Mouse (Mus musculus) kidney, embryonic 16.5 days (tissue): ENCODE results near the gene Prkch. TPM values are rescaled to one million over a fixed set of nuclear protein-coding genes. Genes with fewer than 3 reads are reported as not detected.

Source experiments
- ATAC-seq: fragments of 200-750 bp; cut with Nextera tagmentation; 2 replicates; pipeline ENCODE4 v1.8.0; 2017; ENCODE audit warnings: moderate TSS enrichment; ENCODE audit not compliant: low FRiP score, low TSS enrichment
- H3K27ac ChIP-seq: fragments of 300-500 bp; sonication (generic); 2 replicates; pipeline ENCODE4 v1.5.1; 2014; ENCODE audit warnings: low read length
- H3K27me3 ChIP-seq: fragments of 300-500 bp; sonication (generic); 2 replicates; pipeline ENCODE4 v1.6.1; 2014; ENCODE audit warnings: low read length, control low read depth, mixed read lengths; ENCODE audit not compliant: insufficient read depth
- H3K36me3 ChIP-seq: fragments of 300-500 bp; sonication (generic); 2 replicates; pipeline ENCODE4 v1.6.1; 2014; ENCODE audit warnings: low read length, control low read depth, mixed read lengths; ENCODE audit not compliant: insufficient read depth
- H3K4me1 ChIP-seq: fragments of 300-500 bp; sonication (generic); 2 replicates; pipeline ENCODE4 v1.6.1; 2014; ENCODE audit warnings: low read length, control low read depth, mixed read lengths; ENCODE audit not compliant: insufficient read depth
- H3K4me2 ChIP-seq: fragments of 300-500 bp; sonication (generic); replicated peaks from 2 replicates; pipeline ENCODE4 v1.6.1; 2014; ENCODE audit warnings: low read depth, low read length
- H3K4me3 ChIP-seq: fragments of 300-500 bp; sonication (generic); 2 replicates; pipeline ENCODE4 v1.5.1; 2014; ENCODE audit warnings: mild to moderate bottlenecking, low read length
- H3K9ac ChIP-seq: fragments of 300-500 bp; sonication (generic); replicated peaks from 2 replicates; pipeline ENCODE4 v1.6.1; 2014; ENCODE audit warnings: low read length
- H3K9me3 ChIP-seq: fragments of 300-500 bp; sonication (generic); 2 replicates; pipeline ENCODE4 v1.6.1; 2016; ENCODE audit warnings: low read length, control low read depth
- WGBS: fragments of 180-500 bp; shearing (Covaris S2); extraction: QIAGEN DNeasy Blood & Tissue Kit; methylation state at CpG from one replicate; pipeline ENCODE4 v1.1.7; 2014; 5-methylcytosine and 5-hydroxymethylcytosine counted together
- polyA plus RNA-seq: library from polyadenylated mRNA; unstranded; fragments of >200 nt; fragmentation: Nextera tagmentation; extraction: Ambion mirVana; gene quantifications from 2 replicates; pipeline ENCODE4 v1.2.1, GENCODE M21; 2015

Prkch gene
- polyA plus RNA-seq, 1 experiment from 2014 or later: 9.8 TPM

DNA sequence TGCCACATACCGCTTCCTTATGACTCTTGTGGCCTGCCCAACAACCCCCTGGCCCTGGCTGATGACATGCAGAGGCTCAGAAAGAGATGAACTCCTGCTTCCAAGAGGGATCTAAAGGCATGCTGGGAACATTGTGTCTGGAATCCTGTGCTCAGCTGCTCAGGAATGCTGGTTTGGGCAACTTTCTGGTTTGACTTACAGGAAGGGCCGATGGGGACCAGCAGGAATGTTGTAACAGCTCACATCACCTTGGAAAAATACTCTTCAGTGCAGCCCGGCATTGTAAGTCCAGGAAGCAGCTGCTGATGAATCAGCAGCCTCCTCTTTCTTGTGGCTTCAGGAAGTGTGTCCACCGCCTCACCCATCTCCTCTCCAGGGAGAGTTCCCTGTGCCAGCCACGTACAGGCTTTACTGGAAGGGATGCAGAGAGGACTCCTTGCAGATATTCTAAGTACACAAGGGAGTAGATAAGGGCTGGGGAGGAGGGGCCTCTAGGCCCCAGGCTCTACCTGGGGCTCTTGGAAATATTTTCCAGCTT is 206.0 kb downstream of the Prkch start:
- no peak overlapping the region for H3K9ac ChIP-seq
- H3K4me3 ChIP-seq: no peak overlapping the region
- H3K9me3 ChIP-seq: no peaks in the 10 kb centered on the region
- 43% methylated on average over 5 of the region's 5 CpGs for WGBS
- peak overlapping the region; percentile 47 for H3K27ac ChIP-seq
- no peaks in the 10 kb centered on the region for H3K27me3 ChIP-seq
- H3K4me1 ChIP-seq: peaks cover 30% of the 10 kb centered on the region
- ATAC-seq: no peak
- H3K4me2 ChIP-seq: no peak overlapping the region
- no peaks in the 10 kb centered on the region for H3K36me3 ChIP-seq

DNA sequence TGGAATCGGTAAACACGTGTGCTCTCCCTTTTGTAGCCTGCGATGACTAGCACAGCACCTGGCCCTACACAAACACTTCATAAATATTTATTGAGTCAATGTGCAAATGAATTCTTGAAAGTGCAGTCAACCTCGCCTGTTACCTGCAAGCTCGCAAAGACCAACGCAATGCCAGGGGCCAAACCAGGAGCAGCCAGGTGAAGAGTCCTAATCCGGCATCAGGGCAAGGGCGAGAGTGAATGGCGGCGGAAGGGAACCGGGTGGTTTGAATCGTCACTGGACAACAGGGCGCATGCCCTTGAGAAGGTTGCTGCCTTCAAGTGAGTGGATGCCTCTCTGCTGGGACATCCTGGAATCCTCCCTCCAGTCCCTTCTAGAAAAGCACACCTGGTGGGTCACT is 208.6 kb downstream of the Prkch start:
- H3K27ac ChIP-seq: peak overlapping the region; percentile 65
- 0 out of 2 replicates have a peak overlapping the region, but pooled peaks have one; percentile 1 for H3K4me2 ChIP-seq
- H3K9me3 ChIP-seq: no peaks in the 10 kb centered on the region
- H3K27me3 ChIP-seq: no peaks in the 10 kb centered on the region
- H3K36me3 ChIP-seq: no peaks in the 10 kb centered on the region
- peak; percentile 5; the same call in 1 of the 2 replicates for ATAC-seq
- no peak overlapping the region for H3K4me3 ChIP-seq
- 50% methylated on average over 13 of the region's 13 CpGs for WGBS
- H3K4me1 ChIP-seq: peaks cover 25% of the 10 kb centered on the region
- peak overlapping the region; percentile 25; the same call in 1 of the 2 replicates for H3K9ac ChIP-seq

DNA sequence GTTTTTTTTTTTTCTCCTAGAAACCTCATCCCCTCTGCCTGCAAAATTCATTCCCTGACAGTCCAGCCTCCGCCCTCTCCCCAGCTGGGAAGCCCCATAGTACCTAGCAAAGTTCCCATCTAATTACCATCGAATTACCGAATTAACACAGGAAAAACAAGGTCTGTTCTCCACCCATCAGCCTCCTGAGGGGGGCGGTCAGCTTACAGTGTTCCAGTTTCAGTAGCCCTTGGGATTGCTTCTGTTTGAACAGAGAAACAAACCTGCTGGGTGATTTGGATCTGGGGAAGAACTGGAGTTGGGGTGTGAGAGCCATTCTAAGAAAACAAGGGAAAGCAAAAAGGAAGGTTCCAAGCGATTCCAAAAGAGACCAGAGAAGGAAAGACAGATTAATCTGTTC is 209.1 kb downstream of the Prkch start:
- WGBS: 12% methylated on average over 5 of the region's 5 CpGs
- Histone ChIP-seq H3K27me3 (no peaks in the 10 kb centered on the region), H3K4me2 (peak overlapping the region; percentile 33), H3K9me3 (no peaks in the 10 kb centered on the region), H3K4me1 (peaks cover 25% of the 10 kb centered on the region), H3K9ac (peak overlapping the region; percentile 25), H3K36me3 (no peaks in the 10 kb centered on the region), H3K4me3 (no peak overlapping the region), H3K27ac (peak overlapping the region; percentile 65)
- ATAC-seq: peak; percentile 17; the same call in 1 of the 2 replicates

DNA sequence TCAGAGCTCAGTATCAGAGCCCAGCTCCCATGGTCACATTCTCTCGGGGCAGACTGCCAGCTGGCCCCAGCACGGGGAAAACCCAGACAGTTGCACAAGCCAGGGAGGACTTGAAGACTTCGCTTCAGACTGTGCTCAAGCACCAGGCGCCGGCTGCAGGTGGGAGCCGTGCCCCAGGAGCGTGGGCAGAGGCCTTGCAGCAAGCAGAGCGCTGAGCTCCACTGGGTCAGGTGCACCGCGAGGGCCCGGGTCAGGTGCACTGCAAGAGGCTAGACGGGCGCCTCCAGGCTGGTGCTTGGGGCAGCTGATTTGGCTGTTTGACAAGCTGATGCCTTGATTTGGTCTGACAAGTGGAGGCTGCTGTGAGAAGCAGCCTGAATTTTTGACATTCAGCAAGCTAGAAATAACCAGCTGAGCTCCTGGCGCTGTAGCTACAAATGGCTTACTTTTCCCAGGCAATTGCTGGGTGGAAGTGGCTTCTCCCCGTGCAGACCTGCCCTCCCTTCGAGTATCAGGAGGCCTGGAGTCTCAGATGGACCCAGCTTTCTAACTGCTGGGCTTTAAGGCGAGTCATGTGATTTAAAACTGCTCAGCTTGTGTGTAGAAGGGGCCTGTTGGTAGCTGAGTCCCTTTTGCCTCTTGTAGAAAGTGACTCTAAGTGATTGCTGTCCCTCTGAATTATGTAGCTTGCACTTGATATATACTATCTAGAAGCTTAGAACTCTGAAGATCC is 209.7 kb downstream of the Prkch start:
- WGBS: 10% methylated on average over 17 of the region's 17 CpGs
- ATAC-seq: peak; percentile 83
- Histone ChIP-seq H3K27ac (peak overlapping the region; percentile 65), H3K27me3 (no peaks in the 10 kb centered on the region), H3K9ac (peak overlapping the region; percentile 25; the same call in 1 of the 2 replicates), H3K4me3 (no peak overlapping the region), H3K9me3 (no peaks in the 10 kb centered on the region), H3K36me3 (no peaks in the 10 kb centered on the region), H3K4me2 (peak overlapping the region; percentile 33), H3K4me1 (peaks cover 25% of the 10 kb centered on the region)

DNA sequence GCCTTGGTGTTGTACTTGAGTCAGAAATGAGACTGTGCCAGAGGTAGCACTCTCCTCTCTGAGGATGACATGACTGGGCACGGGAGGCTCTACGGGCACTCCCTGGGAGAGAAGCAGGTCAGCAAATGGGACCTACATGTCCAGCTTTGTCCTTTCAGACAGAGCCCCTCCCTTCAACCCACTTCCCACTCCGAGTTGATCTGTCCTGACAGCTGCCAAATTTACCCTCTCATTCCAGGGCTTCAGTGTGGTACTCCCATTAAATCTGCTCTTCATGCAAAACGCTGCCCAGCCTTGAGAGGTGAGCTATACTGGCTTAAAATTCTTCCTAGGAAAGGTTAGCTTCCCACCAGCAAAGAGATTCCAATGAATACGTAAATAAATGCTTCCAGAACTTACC is 215.1 kb downstream of the Prkch start:
- Histone ChIP-seq H3K27me3 (no peaks in the 10 kb centered on the region), H3K4me3 (no peak overlapping the region), H3K9me3 (no peaks in the 10 kb centered on the region), H3K27ac (no peak overlapping the region), H3K4me2 (no peak overlapping the region), H3K9ac (no peak overlapping the region), H3K4me1 (peaks cover 7% of the 10 kb centered on the region), H3K36me3 (no peaks in the 10 kb centered on the region)
- 82% methylated on average over 5 of the region's 5 CpGs for WGBS
- no peak for ATAC-seq

DNA sequence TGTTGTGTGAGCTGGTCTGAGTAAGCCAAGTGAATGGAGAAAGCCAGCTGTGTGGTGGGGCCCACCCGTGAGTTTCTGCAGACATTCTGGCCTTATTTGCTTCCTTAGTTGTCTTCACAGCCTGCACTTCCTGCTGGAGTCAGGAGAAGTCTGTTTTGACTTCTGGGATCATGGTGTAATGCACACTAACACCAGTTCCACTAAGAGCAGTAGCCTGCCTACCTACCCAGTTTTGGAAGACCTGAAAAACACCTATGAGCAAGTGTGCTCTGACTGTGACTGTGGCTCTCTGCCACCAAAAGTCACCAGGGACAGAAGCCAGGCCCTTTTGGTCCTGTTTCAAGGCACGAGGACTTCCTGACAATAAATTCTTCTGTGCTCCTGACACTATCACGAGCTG is 216.3 kb downstream of the Prkch start:
- 31% methylated on average over 3 of the region's 3 CpGs for WGBS
- Histone ChIP-seq H3K4me2 (no peak overlapping the region), H3K4me3 (no peak overlapping the region), H3K27ac (no peak overlapping the region), H3K4me1 (peaks cover 5% of the 10 kb centered on the region; the same call in 1 of the 2 replicates), H3K9ac (no peak overlapping the region), H3K9me3 (no peaks in the 10 kb centered on the region), H3K27me3 (no peaks in the 10 kb centered on the region), H3K36me3 (no peaks in the 10 kb centered on the region)
- no peak for ATAC-seq

DNA sequence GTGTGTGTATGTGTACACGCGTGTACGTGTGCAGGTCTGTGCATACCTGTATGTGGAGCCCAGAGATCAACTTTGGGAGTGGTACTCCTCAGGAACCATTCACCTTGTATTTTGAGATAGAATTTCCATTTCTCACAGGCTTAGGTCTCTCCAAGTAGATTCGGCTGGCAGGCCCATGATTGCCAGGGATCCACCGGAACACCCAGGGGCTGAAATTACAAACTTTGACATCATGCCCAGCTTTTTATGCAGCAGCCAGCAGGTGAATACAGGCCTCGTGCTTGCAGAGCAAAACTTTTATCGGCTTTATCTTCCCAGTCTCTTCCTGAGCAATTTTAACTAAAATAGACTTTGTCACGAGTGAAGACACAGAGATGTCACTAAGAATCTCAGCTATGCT is 217.2 kb downstream of the Prkch start:
- Histone ChIP-seq H3K27ac (no peak overlapping the region), H3K4me3 (no peak overlapping the region), H3K36me3 (no peaks in the 10 kb centered on the region), H3K9me3 (no peaks in the 10 kb centered on the region), H3K9ac (no peak overlapping the region), H3K4me1 (peaks cover 5% of the 10 kb centered on the region; the same call in 1 of the 2 replicates), H3K27me3 (no peaks in the 10 kb centered on the region), H3K4me2 (no peak overlapping the region)
- ATAC-seq: no peak
- WGBS: 90% methylated on average over 8 of the region's 8 CpGs

DNA sequence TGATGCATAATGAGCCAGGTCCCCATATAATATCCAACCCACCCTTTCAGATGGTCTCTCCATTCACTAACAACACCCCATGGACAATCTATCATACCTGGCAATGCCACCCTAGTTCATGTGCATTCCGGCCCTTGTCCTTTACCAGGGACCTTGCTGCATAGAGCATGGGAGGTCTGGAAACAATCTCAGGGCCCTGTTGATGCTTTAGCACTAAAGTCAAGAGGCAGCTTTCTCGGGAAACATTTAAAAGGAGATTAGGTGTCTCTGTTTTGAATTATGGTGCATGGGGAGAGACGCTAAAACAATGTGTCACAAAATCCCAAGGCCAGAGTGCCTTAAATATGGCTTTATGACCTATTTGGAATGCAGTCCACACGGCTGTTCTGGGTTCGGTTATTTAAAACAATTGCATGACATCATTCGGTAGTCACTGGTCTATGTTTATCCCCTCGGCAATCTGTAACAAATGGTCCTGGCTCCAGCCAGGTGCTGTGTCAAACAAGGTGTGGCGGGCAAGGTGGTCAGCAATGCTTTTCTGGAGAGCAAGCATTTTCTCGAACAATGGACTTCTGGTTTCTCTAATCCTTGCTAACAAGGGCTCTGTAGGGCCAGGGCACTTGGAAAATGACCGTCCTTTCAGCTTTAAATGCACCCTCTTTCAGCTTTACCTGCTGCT is 217.9 kb downstream of the Prkch start:
- H3K27me3 ChIP-seq: no peaks in the 10 kb centered on the region
- no peak for ATAC-seq
- WGBS: 52% methylated on average over 10 of the region's 10 CpGs
- H3K27ac ChIP-seq: no peak overlapping the region
- no peak overlapping the region for H3K9ac ChIP-seq
- H3K4me1 ChIP-seq: peaks cover 5% of the 10 kb centered on the region; the same call in 1 of the 2 replicates
- H3K36me3 ChIP-seq: no peaks in the 10 kb centered on the region
- H3K4me3 ChIP-seq: no peak overlapping the region
- H3K4me2 ChIP-seq: no peak overlapping the region
- no peaks in the 10 kb centered on the region for H3K9me3 ChIP-seq

DNA sequence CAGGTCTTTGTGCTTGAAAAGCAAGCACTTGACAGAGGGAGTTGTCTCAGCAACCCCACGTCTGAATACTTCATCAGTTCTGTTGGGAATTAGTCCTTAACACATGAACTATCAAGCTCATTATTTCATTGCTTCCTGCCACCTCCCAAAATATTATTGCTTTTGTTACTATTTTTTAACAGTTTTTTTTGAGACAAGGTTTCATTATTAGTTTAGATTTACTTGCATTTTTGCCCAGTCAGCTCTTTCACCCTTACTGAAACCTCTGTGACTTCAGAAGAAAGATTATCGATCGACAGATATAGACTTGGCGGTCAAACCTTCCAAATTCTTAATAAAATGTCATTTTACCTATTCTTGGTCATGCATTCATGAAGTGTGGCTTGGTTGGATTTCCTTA is 219.3 kb downstream of the Prkch start:
- H3K9me3 ChIP-seq: no peaks in the 10 kb centered on the region
- H3K4me3 ChIP-seq: no peak overlapping the region
- H3K27ac ChIP-seq: no peak overlapping the region
- H3K4me2 ChIP-seq: no peak overlapping the region
- no peaks in the 10 kb centered on the region for H3K27me3 ChIP-seq
- 90% methylated on average over 4 of the region's 4 CpGs for WGBS
- no peak for ATAC-seq
- no peak overlapping the region for H3K9ac ChIP-seq
- peaks cover 5% of the 10 kb centered on the region; the same call in 1 of the 2 replicates for H3K4me1 ChIP-seq
- no peaks in the 10 kb centered on the region for H3K36me3 ChIP-seq

DNA sequence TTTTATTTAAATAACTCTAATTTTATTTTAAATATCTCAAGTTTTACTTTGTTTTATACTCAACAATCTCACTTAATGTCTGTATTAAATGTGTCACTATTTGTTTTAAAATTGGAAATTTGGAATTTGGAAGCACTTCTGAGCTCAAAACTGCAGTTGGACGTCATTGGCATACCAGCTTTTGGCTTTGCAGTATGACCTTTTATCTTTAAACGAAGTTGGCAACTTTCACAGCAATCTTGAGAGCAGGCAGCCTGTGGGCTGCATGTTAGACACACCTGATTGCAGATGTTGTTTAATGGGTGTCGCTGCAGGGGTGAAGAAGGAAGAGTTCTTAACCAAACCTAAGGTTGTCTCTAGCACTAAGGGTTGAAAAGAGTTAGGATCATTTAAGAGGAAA is 220.9 kb downstream of the Prkch start:
- ATAC-seq: no peak
- no peaks in the 10 kb centered on the region for H3K36me3 ChIP-seq
- WGBS: 55% methylated on average over 3 of the region's 3 CpGs
- peaks cover 15% of the 10 kb centered on the region for H3K4me1 ChIP-seq
- no peaks in the 10 kb centered on the region for H3K27me3 ChIP-seq
- no peaks in the 10 kb centered on the region for H3K9me3 ChIP-seq
- no peak overlapping the region for H3K27ac ChIP-seq
- no peak overlapping the region for H3K4me3 ChIP-seq
- H3K4me2 ChIP-seq: no peak overlapping the region
- H3K9ac ChIP-seq: no peak overlapping the region
